Mouse (Mus musculus) midbrain, embryonic 16.5 days (tissue): ENCODE measurements at regions not wholly inside any gene's neighbourhood (a gene's known extent, or its start where the extent isn't known, plus 50 kb on each side); places are given as distances from the start of the nearest gene placed in this dataset.

ENCODE experiments used
- ATAC-seq: fragments of 200-750 bp; cut with Nextera tagmentation; 2 replicates; pipeline ENCODE4 v1.8.0; 2017; ENCODE audit warnings: moderate TSS enrichment
- H3K27ac ChIP-seq: fragments of 300-500 bp; sonication (generic); 2 replicates; pipeline ENCODE4 v1.5.1; 2014; ENCODE audit warnings: mild to moderate bottlenecking, low read length, mixed read lengths
- H3K27me3 ChIP-seq: fragments of 300-500 bp; sonication (generic); 2 replicates; pipeline ENCODE4 v1.6.1; 2014; ENCODE audit warnings: low read depth, low read length, mixed read lengths; ENCODE audit not compliant: control insufficient read depth, insufficient read depth
- H3K36me3 ChIP-seq: fragments of 300-500 bp; sonication (generic); 2 replicates; pipeline ENCODE4 v1.6.1; 2014; ENCODE audit warnings: mild to moderate bottlenecking, low read length, moderate library complexity, mixed read lengths; ENCODE audit not compliant: control insufficient read depth, insufficient read depth
- H3K4me1 ChIP-seq: fragments of 300-500 bp; sonication (generic); 2 replicates; pipeline ENCODE4 v1.6.1; 2014; ENCODE audit warnings: mild to moderate bottlenecking, low read length, mixed read lengths; ENCODE audit not compliant: control insufficient read depth, insufficient read depth
- H3K4me2 ChIP-seq: fragments of 300-500 bp; sonication (generic); 2 replicates; pipeline ENCODE4 v1.6.1; 2014; ENCODE audit warnings: mild to moderate bottlenecking, low read length, mixed read lengths
- H3K4me3 ChIP-seq: fragments of 300-500 bp; sonication (generic); 2 replicates; pipeline ENCODE4 v1.5.1; 2014; ENCODE audit warnings: low read depth, mild to moderate bottlenecking, low read length, moderate library complexity, mixed read lengths
- H3K9ac ChIP-seq: fragments of 300-500 bp; sonication (generic); 2 replicates; pipeline ENCODE4 v1.6.1; 2014; ENCODE audit warnings: low read depth, low read length, mixed read lengths
- H3K9me3 ChIP-seq: fragments of 300-500 bp; sonication (generic); replicated peaks from 2 replicates; pipeline ENCODE4 v1.6.1; 2014; ENCODE audit warnings: mild to moderate bottlenecking, low read length, mixed read lengths; ENCODE audit not compliant: control insufficient read depth, poor library complexity, severe bottlenecking
- WGBS: fragments of 180-500 bp; shearing (Covaris S2); extraction: QIAGEN DNeasy Blood & Tissue Kit; methylation state at CpG from one replicate; pipeline ENCODE4 v1.1.7; 2014; 5-methylcytosine and 5-hydroxymethylcytosine counted together

DNA sequence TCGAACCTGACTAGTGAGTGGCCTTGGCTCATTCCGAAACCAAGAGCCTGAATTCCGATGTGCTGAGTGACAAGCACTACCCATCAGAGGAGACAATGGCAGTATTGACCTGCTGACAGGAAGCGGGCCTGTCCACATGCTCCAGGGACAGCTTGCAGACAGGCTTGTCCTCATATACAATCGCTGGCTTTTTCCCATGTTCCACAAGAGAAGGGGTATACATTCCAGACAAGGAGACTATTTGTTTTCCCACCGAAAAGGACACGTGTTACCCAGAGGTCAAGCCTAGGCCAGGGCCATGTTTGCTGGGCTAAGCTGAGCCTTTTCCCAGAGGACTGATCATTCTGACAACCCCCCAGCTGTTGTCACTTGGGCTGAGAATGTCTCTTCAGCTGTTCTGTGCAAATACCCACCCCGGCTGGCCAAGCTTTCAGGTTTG is 77.5 kb upstream of the Spon1 start:
- Histone ChIP-seq H3K9me3 (no peaks in the 10 kb centered on the region), H3K9ac (no peak overlapping the region), H3K27me3 (no peaks in the 10 kb centered on the region), H3K4me2 (no peak overlapping the region), H3K36me3 (no peaks in the 10 kb centered on the region), H3K27ac (no peak overlapping the region), H3K4me3 (no peak overlapping the region), H3K4me1 (no peaks in the 10 kb centered on the region)
- ATAC-seq, result no peak
- 64% methylated on average over 8 of the region's 8 CpGs for WGBS

DNA sequence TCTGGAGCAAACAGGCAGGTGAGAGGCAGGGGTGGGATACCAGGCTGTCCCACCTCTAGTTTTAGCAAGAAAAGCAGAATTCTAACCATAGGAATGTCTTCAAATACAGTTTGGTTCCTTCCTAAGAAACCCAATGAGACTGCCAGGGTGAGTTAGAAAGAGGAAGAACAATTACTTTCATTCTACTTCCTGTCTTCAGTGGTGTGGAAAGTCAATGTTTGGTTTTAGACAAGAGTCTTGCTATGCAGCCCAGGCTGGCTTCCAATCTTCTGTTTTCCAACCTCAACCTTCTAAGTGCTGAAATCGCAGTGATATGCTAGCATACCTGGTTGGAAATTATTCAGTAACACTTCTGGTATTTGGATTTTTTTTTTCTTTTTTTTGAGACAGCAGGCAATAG is 77.1 kb upstream of the Spon1 start:
- Histone ChIP-seq H3K4me1 (no peaks in the 10 kb centered on the region), H3K27me3 (no peaks in the 10 kb centered on the region), H3K4me2 (no peak overlapping the region), H3K9me3 (no peaks in the 10 kb centered on the region), H3K36me3 (no peaks in the 10 kb centered on the region), H3K4me3 (no peak overlapping the region), H3K27ac (no peak overlapping the region), H3K9ac (no peak overlapping the region)
- 91% methylated on average over 1 of the region's 1 CpGs for WGBS
- no peak for ATAC-seq

- no peak for ATAC-seq
- 77% methylated on average over 2 of the region's 2 CpGs for WGBS
- H3K4me1 ChIP-seq, result peaks cover 1% of the 10 kb centered on the region; the same call in 1 of the 2 replicates
- no peaks in the 10 kb centered on the region for H3K27me3 ChIP-seq
- H3K4me3 ChIP-seq, result no peak overlapping the region
- H3K9ac ChIP-seq, result no peak overlapping the region
- no peaks in the 10 kb centered on the region for H3K9me3 ChIP-seq
- H3K36me3 ChIP-seq, result no peaks in the 10 kb centered on the region
- H3K4me2 ChIP-seq, result no peak overlapping the region
- H3K27ac ChIP-seq, result no peak overlapping the region
These were observed 76.7 kb upstream of the Spon1 start for GRCm38 (mm10) chr7:113689131-113689530.

DNA sequence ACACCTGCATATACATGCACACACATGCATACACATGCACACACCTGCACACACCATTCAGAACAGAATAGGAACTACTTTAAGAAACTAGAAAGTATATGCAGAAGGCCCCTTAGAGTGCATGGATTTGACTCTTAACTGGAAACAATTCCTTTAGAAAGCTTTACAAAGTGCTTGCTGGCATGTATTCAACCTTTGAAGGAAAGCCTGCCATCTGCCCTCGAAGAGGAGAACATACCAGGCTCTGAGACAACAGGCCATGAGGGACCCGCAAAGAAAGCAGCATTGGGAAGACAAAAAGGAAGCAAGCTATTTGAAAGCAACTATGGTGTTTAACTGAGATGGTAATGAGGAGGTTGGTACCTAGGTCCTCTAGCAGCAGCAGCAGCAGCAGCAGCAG is 74.0 kb upstream of the Spon1 start:
- H3K27ac ChIP-seq, result no peak overlapping the region
- WGBS, result 40% methylated on average over 2 of the region's 2 CpGs
- H3K9ac ChIP-seq, result no peak overlapping the region
- H3K4me2 ChIP-seq, result no peak overlapping the region
- peaks cover 5% of the 10 kb centered on the region; the same call in 1 of the 2 replicates for H3K4me1 ChIP-seq
- no peaks in the 10 kb centered on the region for H3K36me3 ChIP-seq
- H3K27me3 ChIP-seq, result no peaks in the 10 kb centered on the region
- no peaks in the 10 kb centered on the region for H3K9me3 ChIP-seq
- no peak overlapping the region for H3K4me3 ChIP-seq
- ATAC-seq, result no peak

DNA sequence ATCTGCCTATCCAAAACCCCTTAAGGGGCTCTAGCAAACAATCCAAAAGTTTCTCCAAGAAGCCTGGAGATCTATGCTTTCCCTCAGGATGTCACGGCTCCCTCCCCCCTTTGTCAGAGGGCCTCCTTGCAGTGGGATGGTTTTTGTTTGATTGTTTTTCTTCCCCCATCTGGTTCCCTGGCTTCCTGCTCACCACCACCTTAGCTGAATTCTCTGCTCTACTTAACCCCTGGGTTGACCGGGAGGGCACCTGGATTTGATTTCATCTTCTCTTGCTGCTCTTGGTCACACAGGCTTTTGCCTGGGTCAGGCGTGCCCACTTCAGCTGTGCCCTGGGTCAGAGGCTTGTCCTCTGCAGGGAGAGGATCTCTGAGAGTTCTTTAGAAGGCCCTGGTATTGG is 72.3 kb upstream of the Spon1 start:
- Histone ChIP-seq H3K4me3 (no peak overlapping the region), H3K9ac (no peak overlapping the region), H3K27ac (no peak overlapping the region), H3K4me2 (no peak overlapping the region), H3K4me1 (peaks cover 5% of the 10 kb centered on the region; the same call in 1 of the 2 replicates), H3K9me3 (no peaks in the 10 kb centered on the region), H3K27me3 (no peaks in the 10 kb centered on the region), H3K36me3 (no peaks in the 10 kb centered on the region)
- no peak for ATAC-seq
- WGBS, result 68% methylated on average over 3 of the region's 3 CpGs

GRCm38 (mm10) chr7:113694466-113694865 is 71.3 kb upstream of the Spon1 start:
- 50% methylated on average over 5 of the region's 5 CpGs for WGBS

DNA sequence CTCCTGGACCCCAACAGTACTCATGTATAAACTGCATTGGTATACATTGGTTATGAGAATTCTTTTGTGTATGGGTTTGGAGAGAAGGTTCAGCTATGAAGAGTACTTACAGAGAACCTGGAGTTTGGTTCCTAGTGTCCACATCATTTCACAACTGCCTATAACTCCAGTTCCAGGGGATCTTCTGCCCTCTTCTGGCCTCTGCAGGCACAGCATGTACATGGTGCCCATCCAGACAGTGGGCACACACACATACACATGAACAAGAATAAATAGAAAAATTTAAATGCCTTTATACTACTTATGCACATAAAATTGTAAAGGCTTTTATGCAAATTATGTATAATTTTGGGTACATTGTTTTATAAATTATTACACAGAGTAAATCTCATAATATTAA is 59.9 kb upstream of the Spon1 start:
- no peaks in the 10 kb centered on the region for H3K4me1 ChIP-seq
- no peak overlapping the region for H3K4me3 ChIP-seq
- ATAC-seq, result no peak
- H3K9me3 ChIP-seq, result no peaks in the 10 kb centered on the region
- H3K27me3 ChIP-seq, result no peaks in the 10 kb centered on the region
- H3K27ac ChIP-seq, result no peak overlapping the region
- H3K36me3 ChIP-seq, result no peaks in the 10 kb centered on the region
- no peak overlapping the region for H3K9ac ChIP-seq
- no peak overlapping the region for H3K4me2 ChIP-seq

More at GRCm38 (mm10) chr7:113694466-113694865, 71.3 kb upstream of the Spon1 start:
- Histone ChIP-seq H3K36me3 (no peaks in the 10 kb centered on the region), H3K9me3 (no peaks in the 10 kb centered on the region), H3K9ac (peak overlapping the region; percentile 5; the same call in 1 of the 2 replicates), H3K4me1 (peaks cover 5% of the 10 kb centered on the region; the same call in 1 of the 2 replicates), H3K4me3 (no peak overlapping the region), H3K27me3 (no peaks in the 10 kb centered on the region), H3K4me2 (no peak overlapping the region), H3K27ac (no peak overlapping the region)
- ATAC-seq, result no peak

DNA sequence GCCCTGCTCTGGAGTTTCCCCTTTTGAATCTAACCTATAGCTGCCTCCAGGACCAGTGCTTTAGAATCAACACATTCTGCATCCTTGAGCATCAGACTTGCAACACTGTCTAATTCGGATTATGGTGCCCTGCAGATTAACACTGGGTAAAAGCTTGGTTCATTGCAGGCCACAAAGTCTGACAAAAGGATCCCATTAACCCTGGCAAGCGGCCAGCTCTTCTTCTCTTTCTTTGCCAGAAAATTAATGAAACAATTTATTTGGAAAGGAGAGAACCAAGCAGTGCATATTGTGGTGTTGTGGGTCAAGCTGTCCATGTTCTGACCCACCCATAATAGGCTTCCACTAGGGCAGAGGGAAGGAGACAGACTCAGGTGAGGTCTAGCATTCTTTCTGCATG is 58.2 kb upstream of the Spon1 start:
- ATAC-seq, result no peak
- H3K36me3 ChIP-seq, result no peaks in the 10 kb centered on the region
- H3K4me1 ChIP-seq, result no peaks in the 10 kb centered on the region
- H3K27ac ChIP-seq, result no peak overlapping the region
- no peak overlapping the region for H3K4me2 ChIP-seq
- H3K27me3 ChIP-seq, result no peaks in the 10 kb centered on the region
- no peaks in the 10 kb centered on the region for H3K9me3 ChIP-seq
- 71% methylated on average over 2 of the region's 2 CpGs for WGBS
- no peak overlapping the region for H3K9ac ChIP-seq
- no peak overlapping the region for H3K4me3 ChIP-seq

DNA sequence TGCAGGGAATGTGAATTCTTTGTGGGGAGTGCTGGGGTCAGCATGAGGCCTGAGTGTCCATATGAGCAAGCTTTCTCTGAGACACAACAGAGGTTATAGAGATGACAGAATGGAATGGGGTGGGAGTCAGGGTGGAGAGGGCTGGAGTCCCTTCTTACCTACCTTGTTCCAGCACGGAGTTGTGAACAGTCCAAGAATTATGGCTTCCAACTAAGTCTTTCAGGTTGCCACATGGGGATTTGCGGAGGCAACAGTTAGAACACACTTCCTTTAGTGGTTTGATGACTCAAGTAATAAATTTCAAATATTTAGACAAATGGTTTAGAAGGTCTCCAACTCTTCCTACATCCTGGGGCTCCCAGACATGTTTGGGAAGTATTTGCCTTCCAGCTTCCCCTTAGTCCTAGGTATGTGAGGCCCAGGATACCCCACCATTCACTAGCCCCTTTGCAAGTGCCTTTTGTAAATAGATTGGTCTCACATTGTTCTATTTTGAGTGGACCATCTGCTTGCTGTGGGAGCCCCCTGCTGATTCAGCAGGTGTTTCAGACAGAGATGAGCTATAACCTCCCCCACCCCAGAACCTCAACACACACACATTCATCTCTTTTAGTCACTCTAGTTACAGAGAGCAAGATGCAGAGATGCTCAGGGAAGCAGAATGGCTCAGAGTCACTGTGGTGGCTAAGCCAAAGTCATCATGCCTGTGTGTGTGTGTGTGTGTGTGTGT is 55.1 kb upstream of the Spon1 start:
- no peaks in the 10 kb centered on the region for H3K27me3 ChIP-seq
- no peak overlapping the region for H3K4me2 ChIP-seq
- no peak overlapping the region for H3K9ac ChIP-seq
- H3K9me3 ChIP-seq, result no peaks in the 10 kb centered on the region
- H3K4me3 ChIP-seq, result no peak overlapping the region
- no peak overlapping the region for H3K27ac ChIP-seq
- 95% methylated on average over 2 of the region's 2 CpGs for WGBS
- H3K4me1 ChIP-seq, result no peaks in the 10 kb centered on the region
- ATAC-seq, result no peak
- H3K36me3 ChIP-seq, result no peaks in the 10 kb centered on the region
